Mouse (Mus musculus): ENCODE results near the gene Sipa1l2.

Gene Sipa1l2

DNA sequence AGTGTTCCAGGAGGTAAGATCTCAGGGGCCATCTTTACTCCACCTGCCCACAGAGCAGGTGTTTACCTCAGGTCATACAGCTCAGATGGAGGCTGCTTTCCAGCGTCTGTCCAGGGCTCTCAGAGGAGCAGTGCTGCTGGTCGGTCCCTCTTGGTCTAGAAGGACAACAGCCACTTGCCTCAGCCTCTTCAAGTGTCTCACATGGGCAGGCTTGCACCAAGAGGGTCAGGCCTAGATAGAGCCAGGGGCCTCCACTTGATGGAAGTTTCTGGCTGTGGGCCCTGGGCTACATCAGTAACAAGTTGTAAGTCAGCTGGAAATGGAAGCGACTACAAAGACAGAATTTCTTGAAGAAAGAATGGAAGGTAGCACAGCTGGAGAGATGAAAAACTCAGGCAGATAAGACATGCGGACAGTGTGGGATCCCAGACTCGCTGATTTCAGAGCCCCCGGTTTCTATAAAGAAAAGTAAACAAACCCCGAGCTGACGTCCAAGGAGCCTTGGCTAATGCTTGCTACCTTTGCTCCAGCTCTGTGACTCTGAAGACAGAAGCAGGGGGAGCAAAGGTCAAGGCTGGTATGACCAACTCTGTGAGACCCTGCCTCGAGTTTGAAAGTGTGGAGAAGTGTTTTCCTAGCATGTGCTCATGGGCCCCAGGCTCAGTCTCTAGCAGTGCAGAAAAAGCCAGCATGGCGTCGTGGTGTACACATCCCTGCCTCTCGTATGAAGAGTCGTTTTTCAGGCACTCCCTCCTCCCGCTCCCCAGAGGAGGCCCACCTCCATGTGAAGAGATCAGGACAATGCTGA, 58.5 kb downstream of the Sipa1l2 start:
- H3K4me3 ChIP-seq (replicated peaks; ENCODE audit: low read length), result no peak overlapping the region
- no peak for TF ChIP-seq POU5F1 (IDR thresholded peaks at IDR 0.05; ENCODE audit: borderline replicate concordance, low read length)
- TF ChIP-seq NANOG (IDR thresholded peaks at IDR 0.05; ENCODE audit: borderline replicate concordance, low read length), result no peak
- no peak for TF ChIP-seq CTCF (conservative IDR thresholded peaks at IDR 0.05; ENCODE audit: low read length)

DNA sequence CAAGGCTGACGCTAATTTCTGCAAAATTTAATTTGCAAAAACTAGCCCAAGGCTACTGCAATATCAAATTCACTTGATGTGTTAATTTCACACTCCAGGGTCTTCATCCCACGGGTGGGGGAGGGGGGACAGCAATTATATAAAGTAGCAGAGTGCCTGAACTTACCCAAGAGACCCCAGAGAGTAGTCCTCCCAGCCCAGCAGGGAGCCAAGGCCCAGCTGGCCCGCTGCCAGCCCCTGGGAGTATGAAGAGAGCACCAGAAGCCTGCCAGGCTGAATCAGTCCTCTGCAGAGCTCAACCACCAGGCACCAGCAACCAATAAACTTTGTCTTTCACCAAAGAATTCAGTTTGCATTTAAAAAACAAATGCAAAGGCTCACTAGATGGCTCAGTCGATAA, 59.8 kb downstream of the Sipa1l2 start:
- no peak overlapping the region for H3K4me3 ChIP-seq (replicated peaks; ENCODE audit: low read length)
- 0 out of 2 replicates have a peak, but pooled peaks cover 2% of the 10 kb centered on the region for H3K36me3 ChIP-seq (ENCODE audit: insufficient read depth, low read length)
- TF ChIP-seq NANOG (IDR thresholded peaks at IDR 0.05; ENCODE audit: borderline replicate concordance, low read length) (no peak), POU5F1 (IDR thresholded peaks at IDR 0.05; ENCODE audit: borderline replicate concordance, low read length) (no peak), CTCF (conservative IDR thresholded peaks at IDR 0.05; ENCODE audit: low read length) (no peak)
- peaks cover 84% of the 10 kb centered on the region for H3K4me1 ChIP-seq (replicated peaks; ENCODE audit: low read depth, low read length)
- no peaks in the 10 kb centered on the region for H3K27me3 ChIP-seq (ENCODE audit: insufficient read depth, low read length)
- no peaks in the 10 kb centered on the region for H3K9me3 ChIP-seq (ENCODE audit: low read length)

More for the DNA sequence above, 58.5 kb downstream of the Sipa1l2 start:
- 0 out of 2 replicates have a peak, but pooled peaks cover 2% of the 10 kb centered on the region for H3K36me3 ChIP-seq (ENCODE audit: insufficient read depth, low read length)
- H3K4me1 ChIP-seq (replicated peaks; ENCODE audit: low read depth, low read length), result peaks cover 84% of the 10 kb centered on the region
- no peaks in the 10 kb centered on the region for H3K27me3 ChIP-seq (ENCODE audit: insufficient read depth, low read length)
- H3K9me3 ChIP-seq (ENCODE audit: low read length), result no peaks in the 10 kb centered on the region

DNA sequence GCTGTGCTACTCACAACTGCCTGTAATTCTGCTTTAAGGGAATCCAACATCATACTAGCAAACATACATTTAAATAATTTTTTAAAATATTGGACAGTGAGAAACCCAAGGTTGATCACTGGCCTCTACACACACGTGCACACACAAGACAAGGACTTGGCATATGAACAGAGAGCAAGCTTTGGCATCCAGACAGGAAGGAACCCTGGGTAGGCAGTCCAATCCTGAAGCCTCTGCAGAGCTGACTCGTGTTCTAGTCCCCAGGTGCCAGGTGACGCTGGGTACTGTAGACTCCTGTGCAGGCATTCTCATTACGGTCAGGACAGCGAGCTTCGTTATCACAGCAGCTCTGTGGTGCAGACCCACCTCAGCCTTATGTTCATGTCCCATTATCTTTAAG, 60.4 kb downstream of the Sipa1l2 start:
- Histone ChIP-seq H3K9me3 (ENCODE audit: low read length) (no peaks in the 10 kb centered on the region), H3K4me3 (replicated peaks; ENCODE audit: low read length) (no peak overlapping the region), H3K36me3 (ENCODE audit: insufficient read depth, low read length) (0 out of 2 replicates have a peak, but pooled peaks cover 2% of the 10 kb centered on the region), H3K4me1 (replicated peaks; ENCODE audit: low read depth, low read length) (peaks cover 84% of the 10 kb centered on the region), H3K27me3 (ENCODE audit: insufficient read depth, low read length) (no peaks in the 10 kb centered on the region)
- no peak for TF ChIP-seq CTCF (conservative IDR thresholded peaks at IDR 0.05; ENCODE audit: low read length)
- no peak for TF ChIP-seq POU5F1 (IDR thresholded peaks at IDR 0.05; ENCODE audit: borderline replicate concordance, low read length)
- TF ChIP-seq NANOG (IDR thresholded peaks at IDR 0.05; ENCODE audit: borderline replicate concordance, low read length), result no peak

DNA sequence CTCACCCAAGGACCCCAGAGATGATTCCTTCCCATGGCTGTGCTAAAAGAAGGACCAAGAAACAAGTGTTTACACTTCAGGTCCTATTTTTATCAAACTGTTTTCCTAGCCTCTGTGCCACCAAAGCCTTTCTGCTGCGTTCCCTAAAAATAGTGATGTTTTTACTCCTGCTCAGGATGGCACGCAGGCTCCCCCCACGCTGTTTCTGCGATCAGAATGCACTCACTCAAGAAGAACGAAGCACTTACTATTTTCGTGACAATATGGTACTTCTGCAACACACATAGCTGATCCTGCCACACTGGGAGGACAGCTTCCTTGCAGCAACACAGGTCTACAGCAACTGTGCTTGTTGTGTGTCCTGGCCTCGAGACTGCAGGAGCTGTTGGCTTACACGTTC, 62.3 kb downstream of the Sipa1l2 start:
- Histone ChIP-seq H3K4me3 (replicated peaks; ENCODE audit: low read length) (no peak overlapping the region), H3K27me3 (ENCODE audit: insufficient read depth, low read length) (no peaks in the 10 kb centered on the region), H3K4me1 (replicated peaks; ENCODE audit: low read depth, low read length) (peaks cover 72% of the 10 kb centered on the region), H3K9me3 (ENCODE audit: low read length) (no peaks in the 10 kb centered on the region), H3K36me3 (ENCODE audit: insufficient read depth, low read length) (0 out of 2 replicates have a peak, but pooled peaks cover 6% of the 10 kb centered on the region)
- TF ChIP-seq POU5F1 (IDR thresholded peaks at IDR 0.05; ENCODE audit: borderline replicate concordance, low read length) (no peak), CTCF (conservative IDR thresholded peaks at IDR 0.05; ENCODE audit: low read length) (no peak), NANOG (IDR thresholded peaks at IDR 0.05; ENCODE audit: borderline replicate concordance, low read length) (no peak)

DNA sequence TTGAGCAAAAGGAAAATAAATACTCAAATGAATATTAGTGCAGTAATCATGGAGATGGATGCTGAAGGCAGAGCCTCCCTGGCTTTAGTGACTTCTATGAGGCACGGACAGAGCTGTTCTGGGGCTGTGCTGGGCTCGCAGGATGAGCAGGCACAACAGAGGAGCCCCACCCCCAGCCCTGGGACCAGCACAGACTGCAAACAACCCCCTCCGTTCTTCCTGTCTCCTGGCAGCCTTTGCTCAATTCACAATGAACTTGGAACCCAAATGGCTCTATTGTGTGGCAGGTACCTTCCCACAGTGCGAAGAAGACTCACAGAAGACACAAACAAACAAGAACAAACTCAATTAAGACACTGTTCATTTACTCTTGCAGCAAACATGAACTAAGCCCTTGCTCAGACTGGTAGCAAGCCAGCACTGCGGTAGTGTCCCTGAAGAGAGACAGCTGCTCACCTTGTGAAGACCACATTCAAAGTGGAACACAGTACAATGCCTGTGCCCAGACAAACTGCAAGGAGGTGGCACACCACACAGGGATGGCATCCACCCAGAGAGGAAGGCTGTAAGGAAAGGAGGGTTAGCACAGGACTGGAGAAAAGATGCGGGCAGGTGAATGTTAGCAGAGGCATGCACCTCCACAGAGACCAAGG, 64.9 kb downstream of the Sipa1l2 start:
- Histone ChIP-seq H3K4me1 (replicated peaks; ENCODE audit: low read depth, low read length) (peaks cover 54% of the 10 kb centered on the region), H3K36me3 (ENCODE audit: insufficient read depth, low read length) (0 out of 2 replicates have a peak, but pooled peaks cover 3% of the 10 kb centered on the region), H3K27me3 (ENCODE audit: insufficient read depth, low read length) (no peaks in the 10 kb centered on the region), H3K9me3 (ENCODE audit: low read length) (no peaks in the 10 kb centered on the region), H3K4me3 (replicated peaks; ENCODE audit: low read length) (no peak overlapping the region)
- TF ChIP-seq POU5F1 (IDR thresholded peaks at IDR 0.05; ENCODE audit: borderline replicate concordance, low read length), result no peak
- TF ChIP-seq NANOG (IDR thresholded peaks at IDR 0.05; ENCODE audit: borderline replicate concordance, low read length), result no peak
- TF ChIP-seq CTCF (conservative IDR thresholded peaks at IDR 0.05; ENCODE audit: low read length), result no peak

DNA sequence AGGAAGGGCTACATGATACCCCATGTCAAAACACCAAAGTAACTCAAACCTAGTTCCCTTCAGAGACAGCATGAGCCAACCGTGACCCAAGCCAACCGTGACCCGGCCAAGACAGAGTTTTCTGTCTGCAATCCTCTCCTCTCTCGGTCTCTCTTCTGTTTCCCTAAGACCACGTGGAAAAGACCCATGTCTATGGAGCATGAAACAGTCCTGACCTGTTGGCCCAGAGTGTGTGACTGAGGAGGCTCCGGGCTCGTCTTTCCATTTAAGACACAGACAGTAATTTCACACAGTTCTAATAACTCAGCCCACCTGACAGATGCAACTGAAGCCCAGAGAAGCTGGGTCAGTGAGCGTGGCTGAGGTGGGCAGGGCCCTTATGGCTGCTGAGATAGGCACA, 65.8 kb downstream of the Sipa1l2 start:
- Histone ChIP-seq H3K4me3 (replicated peaks; ENCODE audit: low read length) (no peak overlapping the region), H3K36me3 (ENCODE audit: insufficient read depth, low read length) (0 out of 2 replicates have a peak, but pooled peaks cover 3% of the 10 kb centered on the region), H3K27me3 (ENCODE audit: insufficient read depth, low read length) (no peaks in the 10 kb centered on the region), H3K4me1 (replicated peaks; ENCODE audit: low read depth, low read length) (peaks cover 51% of the 10 kb centered on the region), H3K9me3 (ENCODE audit: low read length) (no peaks in the 10 kb centered on the region)
- no peak for TF ChIP-seq POU5F1 (IDR thresholded peaks at IDR 0.05; ENCODE audit: borderline replicate concordance, low read length)
- no peak for TF ChIP-seq NANOG (IDR thresholded peaks at IDR 0.05; ENCODE audit: borderline replicate concordance, low read length)
- TF ChIP-seq CTCF (conservative IDR thresholded peaks at IDR 0.05; ENCODE audit: low read length), result no peak

DNA sequence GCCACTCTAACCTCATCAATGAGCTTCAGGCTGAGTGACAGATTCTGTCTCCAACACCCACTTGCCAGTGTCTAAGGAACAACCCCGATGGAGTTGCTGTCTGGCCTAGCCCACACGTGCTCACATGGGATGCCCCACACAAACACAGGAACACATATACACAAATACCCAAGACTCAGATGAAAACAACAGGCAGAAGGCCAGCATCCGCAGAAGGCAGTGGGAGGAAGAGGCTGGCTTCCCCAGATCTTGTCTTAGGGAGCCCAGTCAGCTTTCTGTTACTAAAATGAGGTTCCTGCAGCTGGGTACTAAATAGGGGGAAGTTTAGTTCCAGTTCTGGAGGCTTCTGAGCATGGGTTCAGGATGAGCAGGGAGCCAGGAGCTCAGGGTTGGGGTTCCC, 66.8 kb downstream of the Sipa1l2 start:
- TF ChIP-seq POU5F1 (IDR thresholded peaks at IDR 0.05; ENCODE audit: borderline replicate concordance, low read length), result no peak
- TF ChIP-seq NANOG (IDR thresholded peaks at IDR 0.05; ENCODE audit: borderline replicate concordance, low read length), result no peak
- no peak for TF ChIP-seq CTCF (conservative IDR thresholded peaks at IDR 0.05; ENCODE audit: low read length)
- no peak overlapping the region for H3K4me3 ChIP-seq (replicated peaks; ENCODE audit: low read length)
- 0 out of 2 replicates have a peak, but pooled peaks cover 3% of the 10 kb centered on the region for H3K36me3 ChIP-seq (ENCODE audit: insufficient read depth, low read length)
- H3K27me3 ChIP-seq (ENCODE audit: insufficient read depth, low read length), result no peaks in the 10 kb centered on the region
- H3K9me3 ChIP-seq (ENCODE audit: low read length), result no peaks in the 10 kb centered on the region
- H3K4me1 ChIP-seq (replicated peaks; ENCODE audit: low read depth, low read length), result peaks cover 50% of the 10 kb centered on the region

DNA sequence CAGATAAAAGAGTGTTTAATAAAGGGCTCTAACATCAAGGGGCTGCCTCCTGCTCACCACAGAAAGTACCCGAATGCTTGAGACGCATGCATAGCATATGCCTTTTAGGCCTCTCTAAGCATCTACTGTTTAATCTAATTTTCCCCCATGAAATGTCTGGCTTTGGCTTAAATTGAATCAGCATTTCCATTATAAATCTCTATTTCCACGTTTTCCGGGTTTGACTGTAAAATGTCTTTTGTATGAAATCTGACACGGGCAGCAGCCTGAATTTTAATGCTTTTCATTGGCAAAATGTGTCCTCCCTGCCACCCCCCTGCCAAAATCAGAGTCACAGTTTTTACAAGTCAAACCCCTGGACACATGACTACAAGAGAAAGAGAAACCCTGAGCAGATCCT, 69.6 kb downstream of the Sipa1l2 start:
- Histone ChIP-seq H3K4me1 (replicated peaks; ENCODE audit: low read depth, low read length) (peaks cover 30% of the 10 kb centered on the region), H3K36me3 (ENCODE audit: insufficient read depth, low read length) (0 out of 2 replicates have a peak, but pooled peaks cover 3% of the 10 kb centered on the region), H3K27me3 (ENCODE audit: insufficient read depth, low read length) (no peaks in the 10 kb centered on the region), H3K4me3 (replicated peaks; ENCODE audit: low read length) (no peak overlapping the region), H3K9me3 (ENCODE audit: low read length) (no peaks in the 10 kb centered on the region)
- TF ChIP-seq POU5F1 (IDR thresholded peaks at IDR 0.05; ENCODE audit: borderline replicate concordance, low read length), result no peak
- TF ChIP-seq CTCF (conservative IDR thresholded peaks at IDR 0.05; ENCODE audit: low read length), result no peak
- no peak for TF ChIP-seq NANOG (IDR thresholded peaks at IDR 0.05; ENCODE audit: borderline replicate concordance, low read length)
